Mouse (Mus musculus): ENCODE data around the gene Pole2. TPM values are rescaled to one million over a fixed set of nuclear protein-coding genes. Genes with fewer than 3 reads are reported as not detected.
A peak's percentile ranks its signal among the peaks of the same experiment; 100 is the strongest.

The Pole2 gene
- polyA plus RNA-seq, 1 experiment = not detected

GRCm38 (mm10) chr12:69190074-69190473, 37.9 kb downstream of the Pole2 start:
- TF ChIP-seq POLR2A (IDR thresholded peaks at IDR 0.05; ENCODE audit: insufficient read depth, low read depth, low read length) = no peak
- TF ChIP-seq CTCF (IDR thresholded peaks at IDR 0.05; ENCODE audit: insufficient read depth, low read depth, low read length) = no peak
- 0 out of 2 replicates have a peak, but pooled peaks cover under 1% of the 10 kb centered on the region for H3K4me1 ChIP-seq (ENCODE audit: control insufficient read depth, insufficient read depth, low read length)
- H3K4me3 ChIP-seq (ENCODE audit: insufficient read depth, low read depth, low read length) = no peak overlapping the region
- no peak overlapping the region for H3K27ac ChIP-seq (ENCODE audit: insufficient read depth, low read depth, low read length)
- WGBS = 87% methylated on average over 9 of the region's 9 CpGs

- Histone ChIP-seq H3K4me1 (ENCODE audit: control insufficient read depth, insufficient read depth, low read length) (0 out of 2 replicates have a peak, but pooled peaks cover 4% of the 10 kb centered on the region), H3K4me3 (ENCODE audit: insufficient read depth, low read depth, low read length) (no peak overlapping the region), H3K27ac (ENCODE audit: insufficient read depth, low read depth, low read length) (no peak overlapping the region)
- TF ChIP-seq POLR2A (IDR thresholded peaks at IDR 0.05; ENCODE audit: insufficient read depth, low read depth, low read length) (no peak), CTCF (IDR thresholded peaks at IDR 0.05; ENCODE audit: insufficient read depth, low read depth, low read length) (no peak)
- WGBS = 57% methylated on average over 5 of the region's 5 CpGs
Measured at GRCm38 (mm10) chr12:69186811-69187471, 41.1 kb downstream of the Pole2 start.

DNA sequence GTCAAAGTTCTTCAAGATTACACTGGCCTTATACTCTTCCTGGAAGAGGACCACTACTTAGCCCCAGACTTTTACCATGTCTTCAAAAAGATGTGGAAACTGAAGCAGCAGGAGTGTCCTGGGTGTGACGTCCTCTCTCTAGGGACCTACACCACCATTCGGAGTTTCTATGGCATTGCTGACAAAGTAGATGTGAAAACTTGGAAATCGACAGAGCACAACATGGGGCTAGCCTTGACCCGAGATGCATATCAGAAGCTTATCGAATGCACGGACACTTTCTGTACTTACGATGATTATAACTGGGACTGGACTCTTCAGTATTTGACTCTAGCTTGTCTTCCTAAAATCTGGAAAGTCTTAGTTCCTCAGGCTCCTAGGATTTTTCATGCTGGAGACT, 42.6 kb downstream of the Pole2 start:
- TF ChIP-seq CTCF (IDR thresholded peaks at IDR 0.05; ENCODE audit: insufficient read depth, low read depth, low read length) = no peak
- TF ChIP-seq POLR2A (IDR thresholded peaks at IDR 0.05; ENCODE audit: insufficient read depth, low read depth, low read length) = no peak
- WGBS = 68% methylated on average over 7 of the region's 7 CpGs
- Histone ChIP-seq H3K4me1 (ENCODE audit: control insufficient read depth, insufficient read depth, low read length) (0 out of 2 replicates have a peak, but pooled peaks cover 4% of the 10 kb centered on the region), H3K27ac (ENCODE audit: insufficient read depth, low read depth, low read length) (no peak overlapping the region), H3K4me3 (ENCODE audit: insufficient read depth, low read depth, low read length) (no peak overlapping the region)

GRCm38 (mm10) chr12:69184342-69185295, 43.4 kb downstream of the Pole2 start:
- peak overlapping the region; percentile 57; the same call in 1 of the 2 replicates for H3K27ac ChIP-seq (ENCODE audit: insufficient read depth, low read depth, low read length)
- peak overlapping the region; percentile 76 for H3K4me3 ChIP-seq (ENCODE audit: insufficient read depth, low read depth, low read length)
- WGBS = under 1% methylated on average over 86 of the region's 86 CpGs
- TF ChIP-seq POLR2A (IDR thresholded peaks at IDR 0.05; ENCODE audit: insufficient read depth, low read depth, low read length) (no peak), CTCF (IDR thresholded peaks at IDR 0.05; ENCODE audit: insufficient read depth, low read depth, low read length) (no peak)
- H3K4me1 ChIP-seq (ENCODE audit: control insufficient read depth, insufficient read depth, low read length) = 0 out of 2 replicates have a peak, but pooled peaks cover 4% of the 10 kb centered on the region

DNA sequence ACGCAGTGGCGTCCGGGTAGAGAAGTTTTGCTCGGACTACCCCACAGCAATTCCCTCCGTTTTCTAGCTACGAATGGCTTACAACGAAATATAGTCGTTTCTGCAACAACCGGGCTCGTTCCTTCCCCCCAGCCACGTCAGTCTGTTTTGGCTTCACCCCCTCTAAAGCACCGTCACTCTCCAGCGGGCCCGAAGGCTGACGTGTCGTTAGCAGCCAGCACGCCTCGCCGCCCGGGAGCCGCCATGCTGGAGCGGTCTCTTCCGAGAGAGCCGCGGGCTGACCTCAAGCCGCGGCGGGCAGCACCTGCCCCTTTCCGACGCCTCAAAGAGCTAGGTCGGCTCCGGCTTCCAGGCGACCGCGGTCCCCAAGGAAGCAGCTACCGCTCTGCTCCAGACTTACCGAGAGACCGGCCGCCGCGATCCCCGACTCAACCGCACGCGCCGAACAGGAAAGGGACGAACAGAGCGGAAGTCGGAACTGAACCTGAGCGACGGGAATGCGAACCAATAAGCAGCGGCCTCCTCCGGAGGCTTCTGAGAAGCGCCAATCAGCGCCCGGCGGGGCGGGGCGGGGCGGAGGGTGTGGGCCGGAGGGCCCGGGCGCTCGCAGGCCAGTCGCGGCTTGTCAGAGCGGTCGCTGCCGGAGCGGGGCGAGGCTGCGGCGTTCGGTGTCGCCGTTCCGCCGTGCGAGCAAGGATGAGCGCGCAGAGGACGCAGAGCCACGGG, 44.2 kb downstream of the Pole2 start, which contains the start of the genes Rpl36al and Mgat2:
Rpl36al (minus strand) TSS at position 501 of the 726 bp plus-strand sequence.
Mgat2 (plus strand) TSS at position 575 of the 726 bp plus-strand sequence.
- WGBS = under 1% methylated on average over 84 of the region's 84 CpGs
- Histone ChIP-seq H3K4me1 (ENCODE audit: control insufficient read depth, insufficient read depth, low read length) (0 out of 2 replicates have a peak, but pooled peaks cover 4% of the 10 kb centered on the region), H3K4me3 (ENCODE audit: insufficient read depth, low read depth, low read length) (peak within 1 kb of the TSS; percentile 89), H3K27ac (ENCODE audit: insufficient read depth, low read depth, low read length) (peak within 1 kb of the TSS; percentile 69)
- no peak for TF ChIP-seq CTCF (IDR thresholded peaks at IDR 0.05; ENCODE audit: insufficient read depth, low read depth, low read length)
- TF ChIP-seq POLR2A (IDR thresholded peaks at IDR 0.05; ENCODE audit: insufficient read depth, low read depth, low read length) = peak; percentile 96

GRCm38 (mm10) chr12:69181800-69182199, 46.2 kb downstream of the Pole2 start:
- 0 out of 2 replicates have a peak, but pooled peaks cover 4% of the 10 kb centered on the region for H3K4me1 ChIP-seq (ENCODE audit: control insufficient read depth, insufficient read depth, low read length)
- WGBS = 81% methylated on average over 4 of the region's 4 CpGs
- no peak overlapping the region for H3K4me3 ChIP-seq (ENCODE audit: insufficient read depth, low read depth, low read length)
- TF ChIP-seq POLR2A (IDR thresholded peaks at IDR 0.05; ENCODE audit: insufficient read depth, low read depth, low read length) (no peak), CTCF (IDR thresholded peaks at IDR 0.05; ENCODE audit: insufficient read depth, low read depth, low read length) (no peak)
- no peak overlapping the region for H3K27ac ChIP-seq (ENCODE audit: insufficient read depth, low read depth, low read length)

DNA sequence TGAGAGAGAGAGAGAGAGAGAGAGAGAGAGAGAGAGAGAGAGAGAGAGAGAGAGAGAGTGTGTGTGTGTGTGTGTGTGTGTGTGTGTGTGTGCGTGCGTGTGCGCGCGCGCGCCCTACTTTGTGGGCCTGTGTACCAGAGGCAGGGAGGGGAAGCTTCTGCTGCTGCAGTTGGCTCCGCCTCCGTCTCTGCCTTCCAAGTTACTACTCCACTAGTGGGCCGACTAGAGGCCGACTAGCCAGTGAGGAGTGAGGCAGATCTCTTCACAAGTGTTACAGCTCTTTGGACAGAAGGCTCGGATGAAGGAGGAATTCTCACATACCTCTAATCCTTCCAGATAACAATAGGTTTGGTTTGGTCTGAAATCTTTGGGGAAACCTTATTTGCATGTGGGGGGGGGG, 48.6 kb downstream of the Pole2 start:
- Histone ChIP-seq H3K4me3 (ENCODE audit: insufficient read depth, low read depth, low read length) (no peak overlapping the region), H3K27ac (ENCODE audit: insufficient read depth, low read depth, low read length) (no peak overlapping the region), H3K4me1 (ENCODE audit: control insufficient read depth, insufficient read depth, low read length) (no peaks in the 10 kb centered on the region)
- TF ChIP-seq CTCF (IDR thresholded peaks at IDR 0.05; ENCODE audit: insufficient read depth, low read depth, low read length) = no peak
- no peak for TF ChIP-seq POLR2A (IDR thresholded peaks at IDR 0.05; ENCODE audit: insufficient read depth, low read depth, low read length)
- 75% methylated on average over 12 of the region's 12 CpGs for WGBS

DNA sequence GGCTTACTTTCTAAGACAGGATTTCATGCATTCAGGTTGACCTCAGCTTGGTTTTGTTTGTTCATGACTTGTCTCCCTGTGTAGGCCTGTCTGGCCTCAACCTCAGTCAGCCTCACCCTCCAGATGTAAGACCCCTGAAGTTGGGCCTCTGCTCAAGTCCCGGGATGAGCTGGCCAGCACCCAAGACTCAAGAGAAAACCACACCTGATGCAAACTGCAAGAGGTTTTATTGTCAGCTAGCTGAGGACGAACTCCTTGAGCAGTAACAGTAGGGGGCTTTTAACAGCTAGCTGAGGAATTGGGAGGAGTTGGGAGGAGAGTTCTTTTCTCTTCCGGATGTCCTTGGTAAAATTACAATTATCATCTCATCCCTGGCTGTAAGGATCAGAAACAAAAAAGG, 50.5 kb downstream of the Pole2 start:
- H3K4me1 ChIP-seq (ENCODE audit: control insufficient read depth, insufficient read depth, low read length) = no peaks in the 10 kb centered on the region
- H3K4me3 ChIP-seq (ENCODE audit: insufficient read depth, low read depth, low read length) = no peak overlapping the region
- H3K27ac ChIP-seq (ENCODE audit: insufficient read depth, low read depth, low read length) = no peak overlapping the region
- TF ChIP-seq CTCF (IDR thresholded peaks at IDR 0.05; ENCODE audit: insufficient read depth, low read depth, low read length) = no peak
- no peak for TF ChIP-seq POLR2A (IDR thresholded peaks at IDR 0.05; ENCODE audit: insufficient read depth, low read depth, low read length)
- 31% methylated on average over 3 of the region's 3 CpGs for WGBS

Measured in olfactory bulb, adult 2 months (tissue).